Mouse (Mus musculus) cortical plate, adult 2 months (tissue): ENCODE measurements around the gene Ovgp1. TPM values are rescaled to one million over a fixed set of nuclear protein-coding genes. Genes with fewer than 3 reads are reported as not detected.
"Not testable (repeated sequence)": the region's sequence is repeated elsewhere in the genome, so short reads cannot be mapped to it uniquely, and the experiment has no call there.

ENCODE experiments used
- H3K27ac ChIP-seq: fragments of 200-500 bp; 2 replicates; pipeline ENCODE4 v1.5.1; 2012; ENCODE audit warnings: low read length, control low read depth, inconsistent platforms; ENCODE audit not compliant: insufficient read depth
- H3K4me1 ChIP-seq: fragments of 200-500 bp; 2 replicates; pipeline ENCODE4 v1.6.1; 2011; ENCODE audit warnings: low read length; ENCODE audit not compliant: control insufficient read depth, insufficient read depth
- H3K4me3 ChIP-seq: fragments of 200-500 bp; 2 replicates; pipeline ENCODE4 v1.5.1; 2011; ENCODE audit warnings: mild to moderate bottlenecking, low read length, control low read depth; ENCODE audit not compliant: insufficient read depth
- CTCF ChIP-seq: fragments of 200-500 bp; IDR thresholded peaks from 2 replicates; pipeline ENCODE4 v1.5.1; 2011; ENCODE audit warnings: mild to moderate bottlenecking, control low read depth, low read length; ENCODE audit not compliant: insufficient read depth; ENCODE audit errors: extremely low read depth
- POLR2A ChIP-seq: fragments of 200-500 bp; IDR thresholded peaks from 2 replicates; pipeline ENCODE4 v1.6.1; 2011; ENCODE audit warnings: mild to moderate bottlenecking, low read length, control low read depth; ENCODE audit not compliant: insufficient read depth; ENCODE audit errors: extremely low read depth
- polyA plus RNA-seq: library from polyadenylated mRNA; depleted of rRNA; stranded (reverse); fragments of >200 nt; gene quantifications from 2 replicates; pipeline ENCODE4 v1.2.3, GENCODE M21; 2012

The Ovgp1 gene
- polyA plus RNA-seq, 1 experiment = 9.1 TPM

DNA sequence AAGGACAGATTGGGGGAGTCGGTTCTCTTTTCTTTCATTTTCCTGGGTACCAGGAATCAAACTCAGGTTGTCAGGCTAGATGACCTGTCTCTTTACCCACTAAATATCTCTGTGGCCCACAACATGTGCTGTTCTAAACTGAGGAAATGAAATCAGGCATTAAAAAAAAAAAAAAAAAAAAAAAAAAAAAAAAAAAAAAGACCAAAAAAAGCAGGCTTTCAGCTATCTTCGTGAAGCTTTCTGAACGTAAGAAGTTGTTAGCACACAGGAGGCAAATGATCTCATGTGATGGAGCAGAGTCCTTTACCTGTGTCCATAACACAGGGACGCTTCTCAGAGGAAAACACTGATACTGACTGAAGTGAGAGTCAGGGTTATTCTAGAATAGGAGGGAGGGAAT is 37.4 kb upstream of the Ovgp1 start:
- TF ChIP-seq POLR2A (no peak), CTCF (no peak)
- Histone ChIP-seq H3K4me1 (no peaks in the 10 kb centered on the region), H3K4me3 (no peak overlapping the region), H3K27ac (no peak overlapping the region)

DNA sequence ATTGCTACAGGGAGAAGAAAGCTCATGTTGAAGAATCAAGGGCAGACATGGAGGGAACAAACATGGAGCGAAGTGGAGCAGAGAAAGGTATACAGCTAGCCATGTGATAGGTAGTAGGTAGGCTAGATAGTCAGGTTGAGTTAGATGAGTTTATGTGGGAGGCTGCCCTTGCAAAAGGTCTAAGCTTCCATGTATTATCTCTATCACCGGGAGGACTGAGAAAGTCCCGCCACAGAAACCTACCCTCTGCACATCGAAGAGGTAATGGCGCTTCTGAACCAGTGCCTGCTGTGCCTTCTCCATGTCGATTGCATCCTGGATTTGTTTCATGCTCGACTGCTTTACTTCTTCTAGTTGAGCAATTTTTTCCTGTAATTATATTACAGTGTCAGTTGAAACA is 22.2 kb upstream of the Ovgp1 start:
- Histone ChIP-seq H3K4me1 (no peaks in the 10 kb centered on the region), H3K27ac (no peak overlapping the region), H3K4me3 (no peak overlapping the region)
- no peak for TF ChIP-seq CTCF
- TF ChIP-seq POLR2A = no peak

DNA sequence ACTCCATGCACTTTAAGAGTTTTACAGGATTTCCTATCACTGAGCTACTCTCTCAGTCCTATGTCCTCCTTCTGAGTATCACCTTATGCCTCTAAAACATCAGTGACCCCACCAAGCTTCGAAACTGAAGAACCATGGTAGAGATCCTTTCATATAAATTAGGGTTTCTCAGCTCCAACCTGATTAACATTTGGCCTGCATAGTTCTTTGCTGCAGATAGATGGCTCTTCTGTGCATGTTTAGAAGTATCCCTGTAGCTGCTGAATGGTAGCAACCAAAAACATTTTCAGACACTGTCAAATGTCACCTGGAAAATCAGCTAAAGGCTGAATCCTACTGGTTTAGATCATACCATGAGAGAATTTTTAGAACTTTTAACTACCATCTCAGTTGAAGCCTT is 16.3 kb upstream of the Ovgp1 start:
- H3K4me1 ChIP-seq = peaks cover 6% of the 10 kb centered on the region; the same call in 1 of the 2 replicates
- H3K27ac ChIP-seq = no peak overlapping the region
- no peak for TF ChIP-seq POLR2A
- TF ChIP-seq CTCF = no peak
- peak overlapping the region; percentile 10; the same call in 1 of the 2 replicates for H3K4me3 ChIP-seq

DNA sequence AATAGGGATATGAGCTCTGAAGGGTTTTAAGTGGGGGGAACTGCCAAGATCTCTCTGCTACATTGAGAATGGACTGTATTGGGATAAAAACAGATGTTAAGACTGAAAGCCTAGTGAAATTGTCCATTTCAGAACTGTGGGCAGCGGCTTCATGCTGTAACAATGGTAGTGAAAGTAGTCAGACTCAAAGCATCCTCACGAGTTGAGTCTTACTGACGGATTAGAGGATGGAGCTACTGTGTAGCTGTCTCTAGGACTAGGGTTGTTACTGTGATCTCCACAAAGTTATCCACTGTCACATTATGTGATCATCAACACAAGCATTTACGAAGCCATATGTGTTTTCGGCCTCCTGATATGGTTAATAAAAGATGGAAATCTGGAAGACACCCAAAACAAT is 15.3 kb upstream of the Ovgp1 start:
- peak overlapping the region; percentile 94 for H3K4me3 ChIP-seq
- TF ChIP-seq POLR2A (no peak), CTCF (no peak)
- peaks cover 6% of the 10 kb centered on the region; the same call in 1 of the 2 replicates for H3K4me1 ChIP-seq
- H3K27ac ChIP-seq = peak overlapping the region; percentile 96; the same call in 1 of the 2 replicates

DNA sequence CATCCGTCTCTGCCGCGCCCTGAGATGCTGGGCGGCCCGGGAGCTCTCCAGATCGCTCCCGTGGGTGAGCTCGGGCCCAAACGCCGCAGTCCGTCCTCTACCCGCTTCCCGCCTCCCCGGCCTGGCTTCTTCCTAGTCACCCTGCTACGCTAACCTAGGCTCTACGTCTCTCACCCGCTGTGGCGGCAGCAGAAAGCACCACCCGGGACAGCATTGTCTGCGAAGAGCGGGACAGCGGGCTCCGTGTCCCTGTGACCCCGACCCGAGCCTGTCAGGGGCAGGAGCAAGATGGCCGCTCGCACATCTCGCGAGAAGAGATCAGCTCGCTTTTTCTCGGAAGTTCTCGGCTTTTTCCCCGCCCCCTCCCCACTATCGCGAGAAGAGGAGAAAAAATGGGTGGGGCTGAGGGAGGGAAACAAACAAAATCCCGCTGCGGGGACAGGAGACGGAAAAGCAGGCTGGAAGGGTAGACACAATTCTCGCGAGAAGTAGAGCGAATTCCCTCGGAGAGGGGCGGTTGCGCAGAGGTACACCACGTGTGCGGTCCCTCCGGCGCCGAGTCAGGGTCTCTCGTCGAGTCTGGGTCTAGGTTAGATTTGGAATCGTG is 14.4 kb upstream of the Ovgp1 start, which contains the start of gene Wdr77:
Wdr77 (plus strand) TSS at position 396 of the 607 bp plus-strand sequence.
- Histone ChIP-seq H3K27ac (peak within 1 kb of the TSS; percentile 96), H3K4me3 (peak within 1 kb of the TSS; percentile 94), H3K4me1 (peaks cover 6% of the 10 kb centered on the region; the same call in 1 of the 2 replicates)
- TF ChIP-seq POLR2A = peak; percentile 79
- no peak for TF ChIP-seq CTCF

DNA sequence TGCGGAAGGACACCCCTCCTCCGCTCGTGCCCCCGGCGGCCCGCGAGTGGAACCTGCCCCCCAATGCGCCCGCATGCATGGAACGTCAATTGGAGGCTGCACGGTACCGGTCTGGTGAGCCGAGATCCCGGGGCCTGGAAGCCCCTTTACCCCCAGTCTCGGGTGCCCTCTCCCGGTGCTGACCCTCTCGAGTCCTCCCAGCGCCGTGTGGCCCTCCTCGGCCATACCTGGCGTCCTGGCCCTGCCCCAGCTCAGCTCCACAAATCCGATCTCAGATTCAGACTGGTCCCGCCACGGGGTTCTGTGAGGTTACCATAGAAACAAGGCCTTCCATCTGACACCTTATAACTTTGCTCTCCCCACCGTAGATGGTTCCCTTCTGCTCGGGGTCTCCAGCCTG is 13.9 kb upstream of the Ovgp1 start:
- Histone ChIP-seq H3K4me1 (peaks cover 6% of the 10 kb centered on the region; the same call in 1 of the 2 replicates), H3K27ac (no peak overlapping the region), H3K4me3 (peak overlapping the region; percentile 94)
- no peak for TF ChIP-seq POLR2A
- TF ChIP-seq CTCF = no peak

DNA sequence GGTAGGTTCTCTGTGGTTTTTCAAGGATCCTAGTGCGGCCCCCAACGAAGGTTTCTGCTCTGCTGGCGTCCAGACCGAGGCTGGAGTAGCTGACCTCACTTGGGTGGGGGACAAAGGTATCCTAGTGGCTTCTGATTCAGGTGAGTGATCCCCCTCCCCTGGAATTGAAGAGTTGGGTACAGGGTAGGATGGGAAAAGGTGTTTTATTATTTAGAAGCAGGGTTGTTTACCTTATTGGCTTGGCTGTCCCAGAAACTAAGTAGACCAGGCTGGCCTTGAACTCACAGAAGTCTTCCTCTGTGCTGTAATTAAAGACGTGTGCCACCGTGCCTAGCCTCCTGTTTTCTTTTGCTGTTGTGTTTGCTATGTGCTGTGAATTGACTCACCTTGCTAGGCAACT is 13.5 kb upstream of the Ovgp1 start, which contains the start of gene Atp5f1:
Atp5f1 (minus strand) TSS at position 101 of the 400 bp plus-strand sequence.
- H3K4me1 ChIP-seq = peaks cover 6% of the 10 kb centered on the region; the same call in 1 of the 2 replicates
- H3K4me3 ChIP-seq = peak within 1 kb of the TSS; percentile 94
- no peak for TF ChIP-seq POLR2A
- no peak for TF ChIP-seq CTCF
- H3K27ac ChIP-seq = peak within 1 kb of the TSS; percentile 96

DNA sequence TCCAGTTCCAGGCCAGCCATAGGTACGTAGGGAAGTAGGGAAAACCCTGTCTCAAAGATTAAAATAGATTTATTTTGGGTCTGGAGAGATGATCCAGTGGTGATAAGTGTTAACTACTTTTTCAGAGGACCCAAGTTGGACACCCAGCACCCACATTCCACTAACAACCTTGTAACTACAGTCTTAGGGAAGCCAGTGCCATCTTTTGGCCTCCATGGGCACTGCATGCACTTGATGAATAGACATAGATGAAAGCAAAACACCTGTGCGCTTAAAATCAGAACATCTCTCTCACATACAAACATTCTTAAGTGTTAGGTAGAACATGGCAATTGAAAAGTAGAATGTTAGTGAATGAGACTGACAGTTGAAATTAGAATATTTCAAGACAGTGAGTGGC is 12.8 kb upstream of the Ovgp1 start:
- no peak overlapping the region for H3K27ac ChIP-seq
- H3K4me1 ChIP-seq = peaks cover 6% of the 10 kb centered on the region; the same call in 1 of the 2 replicates
- TF ChIP-seq CTCF (no peak), POLR2A (no peak)
- no peak overlapping the region for H3K4me3 ChIP-seq

DNA sequence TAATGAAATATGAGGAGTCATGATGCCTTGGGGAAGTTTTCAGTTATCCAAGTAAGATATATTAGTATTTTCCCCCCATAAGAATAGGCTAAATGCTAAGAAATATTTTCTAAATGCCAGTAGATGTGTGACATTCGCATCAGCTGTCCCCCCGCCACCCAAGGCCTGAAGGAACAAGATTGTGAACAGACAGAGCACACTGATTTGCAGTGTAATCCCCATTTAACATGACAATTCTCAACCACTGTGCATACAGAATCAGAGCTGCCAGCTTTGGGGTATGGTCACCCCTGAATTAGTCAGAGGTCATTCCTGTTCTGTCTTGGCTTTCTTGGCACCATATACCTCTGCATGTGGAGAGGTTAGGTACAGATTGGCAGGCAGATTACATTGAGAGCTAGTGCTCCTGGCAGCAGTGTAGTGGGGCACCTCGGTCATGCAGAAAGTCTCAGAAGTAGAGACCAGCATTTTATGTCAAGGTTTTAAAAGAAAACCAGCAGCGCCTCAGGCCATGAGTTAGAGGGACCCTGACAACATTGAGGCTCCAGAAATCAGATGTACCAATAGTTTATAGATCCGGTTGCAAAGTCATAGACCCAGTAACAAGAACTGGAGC is 1.6 kb upstream of the Ovgp1 start:
- Histone ChIP-seq H3K4me3 (no peak overlapping the region), H3K4me1 (no peaks in the 10 kb centered on the region), H3K27ac (no peak overlapping the region)
- no peak for TF ChIP-seq CTCF
- no peak for TF ChIP-seq POLR2A

DNA sequence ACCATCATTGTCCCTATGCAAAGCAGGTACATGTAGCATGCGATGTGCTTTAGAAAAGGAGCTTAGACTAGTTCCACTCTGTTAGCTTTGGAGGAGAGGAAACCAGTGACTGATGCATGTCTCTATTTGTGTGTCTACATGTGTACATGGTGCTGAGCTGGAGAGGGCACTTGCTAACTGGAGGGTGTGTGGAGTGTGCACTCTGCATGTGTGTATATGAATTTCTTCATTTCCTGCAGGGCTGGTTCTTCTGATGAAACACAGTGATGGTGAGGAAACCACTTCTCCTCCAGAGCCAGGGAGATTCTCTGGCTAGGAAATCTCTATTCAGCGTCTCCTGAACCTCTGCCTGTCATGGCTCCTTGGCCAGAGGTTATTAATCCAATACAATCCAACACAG is 663 bp downstream of the Ovgp1 start:
- Histone ChIP-seq H3K4me3 (no peak overlapping the region), H3K4me1 (no peaks in the 10 kb centered on the region), H3K27ac (no peak overlapping the region)
- TF ChIP-seq CTCF = no peak
- no peak for TF ChIP-seq POLR2A

DNA sequence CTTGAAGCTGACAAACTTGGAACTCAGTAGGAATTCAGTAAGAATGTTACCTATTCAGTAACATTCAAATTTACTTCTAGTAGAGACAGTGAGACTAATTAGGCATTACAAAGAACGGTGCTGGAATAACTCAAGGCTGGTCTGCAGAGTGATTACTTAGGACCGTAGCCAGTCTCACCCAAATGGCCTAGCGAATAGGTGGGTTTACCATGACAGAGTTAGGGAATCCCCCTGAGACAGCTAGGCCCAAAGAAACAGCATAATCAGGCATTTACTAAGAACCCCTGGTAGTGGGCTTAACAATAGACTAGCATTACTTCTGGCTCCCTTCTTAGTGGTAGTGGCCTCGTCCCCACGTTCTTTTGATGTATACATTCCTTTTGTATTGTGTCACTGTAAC is 16.1 kb downstream of the Ovgp1 start:
- not testable (repeated sequence) for H3K4me3 ChIP-seq, H3K27ac ChIP-seq, H3K4me1 ChIP-seq
